Mouse (Mus musculus): ENCODE data around the gene Cabp7. TPM values are rescaled to one million over a fixed set of nuclear protein-coding genes. Genes with fewer than 3 reads are reported as not detected.

The Cabp7 gene
- polyA plus RNA-seq, 1 experiment from 2014 or later: 3.3 TPM

- Histone ChIP-seq H3K9me3 (ENCODE audit: control insufficient read depth, low read length) (no peaks in the 10 kb centered on the region), H3K4me2 (ENCODE audit: low read depth, low read length) (no peak overlapping the region), H3K4me3 (ENCODE audit: low read depth, low read length) (no peak overlapping the region), H3K4me1 (ENCODE audit: control insufficient read depth, insufficient read depth, low read length) (peaks cover 25% of the 10 kb centered on the region), H3K27ac (ENCODE audit: low read depth, low read length) (no peak overlapping the region), H3K27me3 (ENCODE audit: control insufficient read depth, insufficient read depth, low read length) (no peaks in the 10 kb centered on the region), H3K9ac (replicated peaks; ENCODE audit: low read depth, low read length) (no peak overlapping the region), H3K36me3 (ENCODE audit: control insufficient read depth, insufficient read depth, low read length) (no peaks in the 10 kb centered on the region)
- WGBS: 26% methylated on average over 11 of the region's 11 CpGs
- no peak for ATAC-seq (ENCODE audit: low read depth)
Observed at GRCm38 (mm10) chr11:4756984-4757788, 10.6 kb upstream of the Cabp7 start.

GRCm38 (mm10) chr11:4756460-4756859 is 9.9 kb upstream of the Cabp7 start:
- H3K27ac ChIP-seq (ENCODE audit: low read depth, low read length): no peak overlapping the region
- H3K4me2 ChIP-seq (ENCODE audit: low read depth, low read length): no peak overlapping the region
- no peaks in the 10 kb centered on the region for H3K9me3 ChIP-seq (ENCODE audit: control insufficient read depth, low read length)
- ATAC-seq (ENCODE audit: low read depth): no peak
- peaks cover 20% of the 10 kb centered on the region; the same call in 1 of the 2 replicates for H3K4me1 ChIP-seq (ENCODE audit: control insufficient read depth, insufficient read depth, low read length)
- H3K9ac ChIP-seq (replicated peaks; ENCODE audit: low read depth, low read length): no peak overlapping the region
- 67% methylated on average over 9 of the region's 9 CpGs for WGBS
- no peaks in the 10 kb centered on the region for H3K36me3 ChIP-seq (ENCODE audit: control insufficient read depth, insufficient read depth, low read length)
- H3K4me3 ChIP-seq (ENCODE audit: low read depth, low read length): no peak overlapping the region
- no peaks in the 10 kb centered on the region for H3K27me3 ChIP-seq (ENCODE audit: control insufficient read depth, insufficient read depth, low read length)

- no peak overlapping the region for H3K27ac ChIP-seq (ENCODE audit: low read depth, low read length)
- H3K4me2 ChIP-seq (ENCODE audit: low read depth, low read length): no peak overlapping the region
- H3K9ac ChIP-seq (replicated peaks; ENCODE audit: low read depth, low read length): no peak overlapping the region
- H3K27me3 ChIP-seq (ENCODE audit: control insufficient read depth, insufficient read depth, low read length): no peaks in the 10 kb centered on the region
- H3K4me3 ChIP-seq (ENCODE audit: low read depth, low read length): no peak overlapping the region
- no peaks in the 10 kb centered on the region for H3K36me3 ChIP-seq (ENCODE audit: control insufficient read depth, insufficient read depth, low read length)
- WGBS: 66% methylated on average over 11 of the region's 11 CpGs
- no peak for ATAC-seq (ENCODE audit: low read depth)
- H3K9me3 ChIP-seq (ENCODE audit: control insufficient read depth, low read length): no peaks in the 10 kb centered on the region
- peaks cover 11% of the 10 kb centered on the region; the same call in 1 of the 2 replicates for H3K4me1 ChIP-seq (ENCODE audit: control insufficient read depth, insufficient read depth, low read length)
Observed at GRCm38 (mm10) chr11:4754867-4755266, 8.3 kb upstream of the Cabp7 start.

- H3K9ac ChIP-seq (replicated peaks; ENCODE audit: low read depth, low read length): no peak overlapping the region
- WGBS: 92% methylated on average over 3 of the region's 3 CpGs
- no peaks in the 10 kb centered on the region for H3K9me3 ChIP-seq (ENCODE audit: control insufficient read depth, low read length)
- no peaks in the 10 kb centered on the region for H3K27me3 ChIP-seq (ENCODE audit: control insufficient read depth, insufficient read depth, low read length)
- H3K4me2 ChIP-seq (ENCODE audit: low read depth, low read length): no peak overlapping the region
- no peak for ATAC-seq (ENCODE audit: low read depth)
- no peak overlapping the region for H3K4me3 ChIP-seq (ENCODE audit: low read depth, low read length)
- peaks cover 11% of the 10 kb centered on the region; the same call in 1 of the 2 replicates for H3K4me1 ChIP-seq (ENCODE audit: control insufficient read depth, insufficient read depth, low read length)
- no peak overlapping the region for H3K27ac ChIP-seq (ENCODE audit: low read depth, low read length)
- no peaks in the 10 kb centered on the region for H3K36me3 ChIP-seq (ENCODE audit: control insufficient read depth, insufficient read depth, low read length)
Observed at GRCm38 (mm10) chr11:4754036-4754435, 7.5 kb upstream of the Cabp7 start.

GRCm38 (mm10) chr11:4752836-4753235 is 6.3 kb upstream of the Cabp7 start:
- Histone ChIP-seq H3K4me3 (ENCODE audit: low read depth, low read length) (no peak overlapping the region), H3K9me3 (ENCODE audit: control insufficient read depth, low read length) (no peaks in the 10 kb centered on the region), H3K4me1 (ENCODE audit: control insufficient read depth, insufficient read depth, low read length) (peaks cover 11% of the 10 kb centered on the region; the same call in 1 of the 2 replicates), H3K4me2 (ENCODE audit: low read depth, low read length) (no peak overlapping the region), H3K9ac (replicated peaks; ENCODE audit: low read depth, low read length) (no peak overlapping the region), H3K36me3 (ENCODE audit: control insufficient read depth, insufficient read depth, low read length) (no peaks in the 10 kb centered on the region), H3K27ac (ENCODE audit: low read depth, low read length) (no peak overlapping the region), H3K27me3 (ENCODE audit: control insufficient read depth, insufficient read depth, low read length) (no peaks in the 10 kb centered on the region)
- peak; percentile 25; the same call in 1 of the 2 replicates for ATAC-seq (ENCODE audit: low read depth)
- 16% methylated on average over 10 of the region's 10 CpGs for WGBS

- Histone ChIP-seq H3K4me1 (ENCODE audit: control insufficient read depth, insufficient read depth, low read length) (peaks cover 15% of the 10 kb centered on the region; the same call in 1 of the 2 replicates), H3K27ac (ENCODE audit: low read depth, low read length) (no peak overlapping the region), H3K9ac (replicated peaks; ENCODE audit: low read depth, low read length) (no peak overlapping the region), H3K4me3 (ENCODE audit: low read depth, low read length) (no peak overlapping the region), H3K36me3 (ENCODE audit: control insufficient read depth, insufficient read depth, low read length) (no peaks in the 10 kb centered on the region), H3K27me3 (ENCODE audit: control insufficient read depth, insufficient read depth, low read length) (no peaks in the 10 kb centered on the region), H3K9me3 (ENCODE audit: control insufficient read depth, low read length) (no peaks in the 10 kb centered on the region), H3K4me2 (ENCODE audit: low read depth, low read length) (no peak overlapping the region)
- no peak for ATAC-seq (ENCODE audit: low read depth)
- 12% methylated on average over 9 of the region's 9 CpGs for WGBS
Observed at GRCm38 (mm10) chr11:4750263-4750662, 3.7 kb upstream of the Cabp7 start.

- no peak overlapping the region for H3K27ac ChIP-seq (ENCODE audit: low read depth, low read length)
- peaks cover 8% of the 10 kb centered on the region; the same call in 1 of the 2 replicates for H3K4me1 ChIP-seq (ENCODE audit: control insufficient read depth, insufficient read depth, low read length)
- ATAC-seq (ENCODE audit: low read depth): no peak
- H3K36me3 ChIP-seq (ENCODE audit: control insufficient read depth, insufficient read depth, low read length): no peaks in the 10 kb centered on the region
- peak overlapping the region; percentile 57 for H3K4me3 ChIP-seq (ENCODE audit: low read depth, low read length)
- H3K4me2 ChIP-seq (ENCODE audit: low read depth, low read length): peak overlapping the region; percentile 99
- no peaks in the 10 kb centered on the region for H3K27me3 ChIP-seq (ENCODE audit: control insufficient read depth, insufficient read depth, low read length)
- no peaks in the 10 kb centered on the region for H3K9me3 ChIP-seq (ENCODE audit: control insufficient read depth, low read length)
- WGBS: 2% methylated on average over 12 of the region's 12 CpGs
- H3K9ac ChIP-seq (replicated peaks; ENCODE audit: low read depth, low read length): peak overlapping the region; percentile 56; the same call in 1 of the 2 replicates
Observed at GRCm38 (mm10) chr11:4747285-4747684, 707 bp upstream of the Cabp7 start.

- Histone ChIP-seq H3K4me3 (ENCODE audit: low read depth, low read length) (peak overlapping the region; percentile 57), H3K4me2 (ENCODE audit: low read depth, low read length) (peak overlapping the region; percentile 99), H3K9me3 (ENCODE audit: control insufficient read depth, low read length) (no peaks in the 10 kb centered on the region), H3K27ac (ENCODE audit: low read depth, low read length) (no peak overlapping the region), H3K36me3 (ENCODE audit: control insufficient read depth, insufficient read depth, low read length) (no peaks in the 10 kb centered on the region), H3K27me3 (ENCODE audit: control insufficient read depth, insufficient read depth, low read length) (no peaks in the 10 kb centered on the region), H3K4me1 (ENCODE audit: control insufficient read depth, insufficient read depth, low read length) (peaks cover 8% of the 10 kb centered on the region; the same call in 1 of the 2 replicates), H3K9ac (replicated peaks; ENCODE audit: low read depth, low read length) (peak overlapping the region; percentile 56)
- ATAC-seq (ENCODE audit: low read depth): 0 out of 2 replicates have a peak, but pooled peaks have one; percentile 21
- 0% methylated on average over 25 of the region's 39 CpGs for WGBS
Observed at GRCm38 (mm10) chr11:4745969-4746368, 609 bp downstream of the Cabp7 start.

GRCm38 (mm10) chr11:4744691-4745090 is 1.9 kb downstream of the Cabp7 start:
- H3K4me3 ChIP-seq (ENCODE audit: low read depth, low read length): no peak overlapping the region
- no peaks in the 10 kb centered on the region for H3K27me3 ChIP-seq (ENCODE audit: control insufficient read depth, insufficient read depth, low read length)
- no peaks in the 10 kb centered on the region for H3K36me3 ChIP-seq (ENCODE audit: control insufficient read depth, insufficient read depth, low read length)
- H3K9ac ChIP-seq (replicated peaks; ENCODE audit: low read depth, low read length): no peak overlapping the region
- ATAC-seq (ENCODE audit: low read depth): no peak
- H3K9me3 ChIP-seq (ENCODE audit: control insufficient read depth, low read length): no peaks in the 10 kb centered on the region
- H3K4me2 ChIP-seq (ENCODE audit: low read depth, low read length): no peak overlapping the region; the same call in 1 of the 2 replicates
- 72% methylated on average over 6 of the region's 6 CpGs for WGBS
- H3K4me1 ChIP-seq (ENCODE audit: control insufficient read depth, insufficient read depth, low read length): peaks cover 8% of the 10 kb centered on the region; the same call in 1 of the 2 replicates
- H3K27ac ChIP-seq (ENCODE audit: low read depth, low read length): no peak overlapping the region

All from neural tube, embryonic 14.5 days (tissue).